Mouse (Mus musculus): ENCODE measurements around the gene Ankar.
A peak's percentile ranks its signal among the peaks of the same experiment; 100 is the strongest.

Gene Ankar

DNA sequence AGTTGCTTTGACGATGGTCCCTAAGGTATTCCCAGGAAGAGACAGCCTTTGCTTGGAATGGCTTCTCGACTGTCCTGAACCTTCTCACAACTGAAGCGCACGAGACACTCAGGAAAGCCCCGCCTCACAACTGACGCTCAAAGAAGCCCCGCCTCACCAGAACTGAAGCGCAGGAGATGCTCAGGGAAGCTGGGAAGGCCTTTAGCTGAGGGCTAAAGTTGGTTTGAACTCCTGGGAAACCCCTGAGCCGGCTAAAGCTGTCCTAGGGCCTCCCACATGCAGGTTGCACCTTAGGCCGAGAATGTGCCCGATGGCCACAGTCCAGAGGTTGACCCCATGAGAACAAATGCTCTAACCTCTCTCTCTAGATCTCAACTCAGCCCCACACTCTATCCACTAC, at the start of gene Ankar:
TSS of gene Ankar (minus strand) at position 101 of the 400 bp plus-strand sequence.
- no peak for DNase-seq

DNA sequence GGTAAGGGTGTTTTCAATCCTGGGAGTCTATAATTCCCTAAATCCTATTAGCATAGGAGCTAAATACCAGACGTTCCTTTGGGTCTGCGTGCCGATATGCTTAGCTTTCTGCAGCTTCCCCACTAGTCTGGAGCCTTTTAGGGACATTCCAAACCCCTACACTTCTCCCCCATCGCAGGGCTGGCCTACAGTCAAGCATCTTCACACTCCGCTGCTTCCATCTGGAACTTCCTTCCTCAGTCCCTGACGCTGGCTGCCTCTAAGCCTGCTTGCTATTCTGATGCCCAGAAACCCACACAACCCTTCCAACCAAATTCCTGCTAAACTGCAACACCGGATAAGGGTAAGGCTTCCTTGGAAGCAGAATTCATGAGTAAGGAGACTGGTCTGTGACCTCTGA, 46.0 kb upstream of the Ankar start:
- no peak for DNase-seq

DNA sequence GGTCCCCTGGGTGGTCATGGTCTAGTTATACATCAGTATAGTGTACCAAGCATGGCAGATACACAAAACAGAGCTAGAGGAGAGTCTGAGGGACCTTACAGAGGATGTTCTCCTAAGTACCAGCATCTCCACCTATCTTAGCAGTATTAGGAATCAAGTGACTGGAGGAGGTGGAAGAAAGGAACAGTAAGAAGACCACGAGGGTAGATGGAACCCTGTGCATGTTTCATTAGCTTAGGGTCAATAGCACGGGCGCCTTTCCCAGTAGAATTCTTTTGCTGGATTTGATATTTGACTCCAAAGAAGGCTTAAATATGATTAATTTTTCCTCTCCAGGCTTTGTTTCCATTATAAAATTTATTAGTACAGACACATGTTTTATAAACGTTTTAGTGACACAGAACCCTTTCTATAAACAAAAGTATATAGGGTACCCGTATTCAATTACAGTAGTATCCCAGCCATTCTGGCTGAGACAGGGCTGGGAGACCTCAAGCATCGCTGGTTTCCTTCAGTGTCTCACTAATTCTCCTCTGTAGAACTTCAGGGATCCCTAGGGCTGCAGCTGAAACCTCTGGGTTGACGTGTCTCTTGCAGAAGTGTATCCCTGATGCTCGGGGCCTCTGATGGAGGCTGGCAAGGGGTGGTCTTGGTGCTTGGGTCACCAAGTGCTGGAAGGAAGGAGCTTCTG, 44.6 kb upstream of the Ankar start:
- no peak for DNase-seq

DNA sequence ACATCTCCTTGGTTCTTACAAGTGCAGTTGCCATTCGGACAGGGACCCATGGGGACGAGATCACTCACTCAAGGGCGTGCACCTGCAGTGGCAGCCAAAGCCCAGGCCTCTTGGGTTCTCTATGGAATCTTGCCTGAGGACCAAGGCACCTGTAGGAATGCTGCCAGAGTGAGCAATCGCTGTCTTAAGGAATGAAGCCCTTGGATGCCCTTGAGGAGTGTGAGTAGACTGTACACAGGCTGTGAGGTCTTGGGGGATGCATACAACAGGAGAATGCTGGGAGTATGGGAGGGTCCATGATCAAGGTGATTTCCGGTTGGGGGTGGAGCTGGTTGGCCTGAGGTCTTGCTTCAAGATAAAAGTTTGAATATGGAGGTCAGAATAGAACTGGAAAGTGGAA, 41.0 kb upstream of the Ankar start:
- DNase-seq = no peak

DNA sequence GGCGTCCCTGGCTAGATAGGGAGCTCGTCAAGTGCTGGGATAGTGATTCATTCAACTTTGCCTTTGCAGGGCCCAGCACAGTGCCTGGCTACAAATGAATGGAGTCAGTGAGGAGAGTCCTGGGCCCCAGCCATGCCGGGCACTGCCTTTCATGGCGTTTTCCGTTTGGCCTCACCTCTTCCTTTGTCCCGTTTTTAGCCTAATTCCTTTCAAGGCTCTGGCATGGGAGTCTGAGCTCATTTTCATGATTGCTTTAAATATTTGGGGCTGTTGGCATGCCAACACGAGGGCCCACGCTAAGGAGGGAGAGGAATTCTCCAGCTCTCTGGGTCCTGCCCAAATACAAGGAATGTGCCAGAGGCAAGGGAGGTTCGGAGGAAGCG, 39.3 kb upstream of the Ankar start:
- DNase-seq = no peak

DNA sequence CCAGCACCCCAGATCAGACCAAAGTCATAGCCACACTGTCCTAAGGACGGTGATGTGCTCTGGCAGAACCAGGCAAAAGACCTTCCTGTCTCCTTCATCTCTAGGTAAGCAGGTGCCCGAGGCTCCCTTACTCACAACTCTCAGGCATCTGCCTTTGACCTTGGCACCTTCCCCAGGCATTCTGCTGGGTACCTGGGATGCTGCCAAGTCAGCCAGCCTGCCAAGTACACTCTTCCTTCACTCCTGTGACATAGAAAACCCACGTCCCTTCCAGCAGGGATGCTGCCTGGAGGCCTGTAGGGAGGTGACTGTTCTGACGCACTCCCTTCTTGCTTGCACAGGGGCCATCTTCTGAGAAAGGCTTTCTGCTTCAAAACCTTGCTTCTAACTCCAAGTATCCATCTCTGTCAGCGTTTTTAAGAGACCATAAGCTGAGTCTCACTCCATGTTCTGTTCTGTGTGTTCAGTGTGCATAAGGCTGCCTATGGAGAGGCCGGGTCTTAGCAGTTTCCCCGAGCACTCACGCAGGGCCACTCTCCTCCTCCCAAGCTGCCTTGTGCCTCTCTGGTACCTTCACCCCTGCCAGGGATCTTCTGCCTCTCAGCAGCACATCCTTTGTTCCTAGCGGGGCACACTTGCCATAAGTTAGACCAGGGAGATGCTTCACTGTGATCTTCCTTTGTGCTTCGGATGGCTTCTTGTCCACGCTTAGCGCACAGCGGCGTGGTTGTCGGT, 38.7 kb upstream of the Ankar start:
- no peak for DNase-seq

DNA sequence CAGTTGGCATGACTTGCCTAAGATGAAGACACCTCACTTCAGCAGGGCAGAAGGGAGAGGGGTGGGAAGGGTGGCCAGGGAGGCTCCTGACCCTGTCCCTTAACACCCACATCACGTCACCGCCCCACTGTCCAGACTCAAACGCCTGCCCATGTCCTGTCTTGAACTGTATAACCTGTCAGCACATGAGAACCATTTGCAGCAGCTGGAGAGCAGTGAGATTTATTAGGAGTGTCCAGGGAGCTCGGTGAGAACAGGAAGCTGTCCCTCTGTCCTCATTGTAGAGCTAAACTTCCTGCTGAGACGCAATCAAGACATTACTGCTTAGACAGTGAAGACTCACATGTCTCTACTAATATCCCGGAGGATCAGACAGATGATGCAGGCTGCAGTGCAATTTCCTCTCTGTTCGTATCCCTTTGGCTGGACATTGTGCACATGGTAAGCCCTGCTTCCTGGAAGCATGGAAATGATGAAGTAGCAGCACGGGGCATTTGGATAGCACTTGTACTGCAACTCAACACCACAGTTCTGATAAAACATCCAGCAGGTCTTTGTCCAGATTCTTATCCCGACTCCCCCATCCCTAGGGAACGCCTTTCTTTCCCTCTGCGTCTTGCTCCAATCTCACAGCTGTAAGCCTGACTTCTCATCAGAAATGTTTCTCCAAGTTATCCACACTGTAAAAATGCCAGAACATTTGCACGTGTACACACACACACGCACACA, 36.2 kb upstream of the Ankar start:
- DNase-seq = no peak

DNA sequence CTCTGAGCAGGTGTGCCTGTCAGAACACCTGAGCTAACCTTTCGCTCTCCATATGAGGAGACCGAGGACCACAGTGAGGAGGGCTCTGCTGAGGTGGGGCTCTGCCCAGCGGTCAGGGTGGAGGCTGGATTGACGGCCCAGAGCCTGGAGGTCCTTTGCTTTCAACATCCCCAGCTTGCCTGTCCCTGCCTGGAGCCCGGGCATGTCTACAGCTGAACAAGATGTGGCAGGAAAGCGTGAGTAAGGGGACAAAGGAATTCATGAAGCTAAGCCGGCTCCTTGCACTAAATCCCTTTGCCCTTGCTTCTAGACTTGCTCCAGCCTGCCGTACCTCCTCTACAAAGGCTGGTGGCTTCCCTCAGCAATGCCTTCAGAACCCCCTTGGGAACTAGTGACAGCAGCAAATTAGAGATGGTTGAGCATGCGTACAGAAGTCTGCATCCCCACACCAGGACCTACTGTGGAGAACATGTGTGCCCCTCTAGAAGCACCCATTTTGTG, 32.9 kb upstream of the Ankar start:
- no peak for DNase-seq

DNA sequence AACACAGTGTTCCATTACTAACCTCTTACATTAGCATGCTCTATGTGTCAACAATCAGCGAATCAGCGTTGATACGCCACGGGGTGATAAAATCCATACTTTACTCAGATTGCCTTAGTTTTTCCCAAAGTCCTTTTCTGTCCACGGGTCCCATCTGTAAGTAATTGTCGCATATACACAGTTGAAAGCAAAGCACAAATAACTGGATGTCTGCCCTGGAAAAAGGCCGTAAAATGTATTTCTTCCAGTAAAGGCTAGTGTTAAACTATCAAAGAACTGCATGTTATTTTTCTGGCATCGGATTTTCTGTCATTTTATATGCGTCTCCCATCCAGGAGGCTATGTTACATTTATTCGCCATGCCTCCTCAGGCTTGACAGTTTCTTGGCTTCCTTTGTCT, 29.7 kb upstream of the Ankar start:
- DNase-seq = no peak

DNA sequence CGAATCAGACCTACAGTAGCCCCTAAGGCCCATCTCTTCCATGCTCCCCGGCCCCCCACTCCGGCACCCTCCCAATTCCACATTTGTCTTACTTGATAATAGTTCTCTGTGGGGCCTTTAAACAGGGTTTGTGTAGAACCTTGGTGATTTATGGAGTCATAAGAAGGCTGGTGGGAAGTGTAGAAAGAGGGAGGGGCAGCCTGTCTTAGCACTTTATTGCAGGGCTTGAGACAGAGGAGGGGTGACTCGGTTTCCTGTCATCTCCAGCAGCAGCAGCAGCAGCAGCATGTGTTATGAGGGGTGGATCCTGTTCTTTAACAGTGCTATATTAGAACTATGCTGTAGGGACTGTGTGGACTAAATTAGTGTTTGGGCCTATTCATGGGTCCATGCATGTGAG, 28.4 kb upstream of the Ankar start:
- no peak for DNase-seq

DNA sequence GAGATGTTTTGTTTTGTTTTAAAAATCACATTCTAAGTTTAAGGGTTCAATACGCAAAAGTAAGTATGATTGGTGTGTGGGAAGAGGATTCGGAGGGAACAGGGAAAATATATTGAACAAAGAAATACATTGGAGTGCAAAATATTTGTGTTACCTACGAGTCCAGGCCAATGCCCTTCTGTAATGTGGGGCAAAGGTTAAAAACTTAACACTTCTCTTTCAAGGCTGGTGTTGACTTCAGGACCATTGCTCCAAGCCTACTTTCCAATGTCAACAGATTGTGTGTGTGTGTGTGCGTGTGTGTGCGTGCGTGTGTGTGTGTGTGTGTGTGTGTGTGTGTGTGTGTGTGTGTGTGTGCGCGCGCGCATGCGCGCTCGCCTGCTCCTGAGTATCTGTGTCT, 25.6 kb upstream of the Ankar start:
- no peak for DNase-seq

DNA sequence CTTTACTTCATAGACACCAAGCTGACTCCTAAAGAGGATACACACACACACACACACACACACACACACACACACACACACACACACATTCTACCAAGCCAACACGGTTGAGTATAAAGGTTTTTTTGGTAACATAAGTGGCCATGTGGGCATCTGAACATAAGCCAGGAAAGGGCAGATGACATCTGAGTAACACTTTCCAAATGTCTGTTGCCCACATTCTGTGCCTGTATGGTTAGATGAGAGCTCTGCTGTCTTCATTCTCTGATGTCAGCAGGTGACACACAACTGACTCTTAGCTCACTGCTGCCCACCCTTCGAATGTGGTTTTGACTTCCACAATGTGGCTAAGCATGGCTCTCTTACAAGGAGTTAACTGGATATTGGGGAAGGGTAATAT, 24.0 kb upstream of the Ankar start:
- DNase-seq = no peak

DNA sequence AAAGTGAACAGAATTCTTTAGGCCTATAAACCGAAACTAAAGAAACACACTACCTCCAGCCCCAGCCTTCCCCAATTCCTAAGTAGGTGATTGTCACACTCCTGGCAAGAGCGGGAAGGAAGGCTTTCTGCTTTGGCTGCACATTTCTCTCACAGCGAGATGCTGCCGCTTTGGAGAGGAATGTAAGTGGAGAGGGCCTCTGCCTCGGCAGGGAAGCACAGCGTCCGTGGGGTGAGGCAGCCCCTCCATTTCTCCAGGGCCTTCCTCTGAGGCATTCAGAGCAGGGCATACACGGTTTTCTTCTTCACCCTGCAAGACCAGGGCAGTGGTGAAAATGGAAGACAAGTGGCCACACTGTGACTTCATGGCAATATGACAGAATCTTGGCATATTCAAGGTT, 22.3 kb upstream of the Ankar start:
- DNase-seq = no peak

DNA sequence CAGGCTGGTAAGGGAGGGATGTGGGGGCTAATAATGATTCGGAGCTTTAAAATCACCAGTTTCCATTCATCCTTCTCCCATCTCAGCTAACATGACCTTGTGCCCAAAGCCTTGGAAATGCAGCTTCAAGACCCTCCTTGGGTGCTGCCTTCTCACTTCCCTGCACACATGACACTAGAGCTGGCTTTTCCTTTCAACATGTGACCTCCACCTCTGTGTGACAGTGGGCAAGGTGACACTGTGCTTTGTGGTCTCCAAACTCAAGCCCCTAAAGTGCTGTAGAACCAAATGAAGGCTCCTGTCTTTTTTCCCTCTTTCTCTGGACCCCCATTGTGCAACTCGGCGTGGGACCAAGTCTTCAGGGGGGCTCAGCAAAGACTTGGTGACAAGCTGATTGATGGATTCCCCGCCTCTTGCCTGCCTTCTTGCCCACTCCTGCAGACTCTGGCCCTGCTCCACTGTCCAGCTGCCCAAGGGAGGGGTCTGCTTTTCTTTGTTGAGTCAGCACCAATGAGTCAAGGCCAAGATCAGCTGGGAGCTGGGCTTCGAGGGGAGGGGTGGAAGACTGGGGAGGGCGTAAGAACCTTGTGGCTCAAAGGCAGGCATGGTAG, 19.8 kb upstream of the Ankar start:
- DNase-seq = no peak

DNA sequence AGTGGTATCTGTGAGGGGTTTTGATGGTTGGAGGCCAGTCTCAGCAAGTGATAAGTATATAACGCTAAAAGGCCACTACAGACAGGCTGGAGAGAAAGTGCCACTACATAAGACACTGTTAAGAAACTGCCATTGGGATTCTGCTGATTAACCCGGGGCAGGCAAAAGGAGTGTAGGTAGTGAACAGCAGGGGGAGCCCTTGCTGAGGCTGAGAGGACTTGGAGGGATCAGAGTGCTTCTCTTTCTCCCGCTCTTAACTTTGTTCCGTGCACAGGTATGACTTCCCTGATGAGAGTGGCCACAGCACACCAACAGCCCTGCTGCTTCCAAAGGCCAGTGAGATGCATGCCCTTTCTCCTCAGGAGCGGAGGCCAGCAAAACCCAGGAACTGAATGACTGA, 18.5 kb upstream of the Ankar start:
- peak; percentile 64 for DNase-seq

DNA sequence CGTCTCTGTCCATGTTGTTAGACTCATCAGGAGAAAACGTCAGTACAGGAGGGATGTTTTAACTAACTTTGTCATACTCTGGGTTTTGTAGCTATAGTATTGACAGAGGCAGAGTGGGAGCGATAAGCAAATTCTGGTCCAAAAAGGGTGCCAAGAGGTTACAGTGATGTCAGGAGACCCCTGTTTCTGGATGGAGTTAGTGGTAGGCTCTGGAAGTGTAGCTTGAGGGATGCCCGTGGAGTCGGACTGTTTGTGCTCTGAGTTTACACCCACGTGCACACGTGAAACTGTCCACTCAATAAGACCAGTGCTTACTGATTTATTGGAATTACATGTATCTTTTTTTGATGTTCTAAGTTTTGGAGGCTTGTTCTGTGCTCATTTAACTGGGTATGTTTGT, 17.2 kb upstream of the Ankar start:
- no peak for DNase-seq

DNA sequence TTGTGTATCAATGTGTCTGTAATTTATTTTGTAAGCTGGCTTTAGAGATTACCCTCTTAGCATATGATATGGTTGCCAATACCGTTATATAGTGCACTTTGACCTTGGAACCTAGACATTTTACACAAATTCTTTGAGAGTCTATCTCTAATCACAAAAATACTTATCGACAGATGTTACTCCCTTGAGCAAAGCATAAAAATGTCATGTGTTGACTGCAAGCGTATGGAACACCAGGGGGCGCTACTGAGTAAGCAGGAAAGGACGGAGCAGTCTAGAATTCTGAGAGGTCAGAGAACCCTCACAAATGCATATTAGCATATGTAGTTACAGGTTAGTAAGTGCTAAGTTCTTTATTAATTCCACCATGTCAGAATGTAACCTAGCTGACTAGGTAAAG, 16.5 kb upstream of the Ankar start:
- DNase-seq = peak; percentile 87

DNA sequence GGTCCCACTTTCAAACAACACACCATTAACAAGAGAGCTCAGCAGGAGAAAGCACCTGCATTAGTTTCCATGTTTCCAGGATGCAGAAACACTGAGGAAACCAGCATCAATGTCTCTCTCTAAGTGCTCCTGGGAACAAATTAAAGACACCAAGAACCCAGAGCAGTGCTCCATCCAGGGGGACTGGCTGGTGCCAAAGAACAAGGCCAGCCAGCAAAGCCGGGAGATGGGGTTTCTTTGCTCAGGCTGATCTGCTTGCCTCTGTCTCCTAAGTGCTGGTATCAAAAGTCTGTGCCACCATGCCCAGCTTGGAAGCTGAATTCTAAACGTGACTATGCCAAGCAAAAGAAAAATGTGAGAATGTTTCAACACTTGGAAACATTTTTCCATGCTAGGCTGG, 16.0 kb upstream of the Ankar start:
- DNase-seq = no peak

DNA sequence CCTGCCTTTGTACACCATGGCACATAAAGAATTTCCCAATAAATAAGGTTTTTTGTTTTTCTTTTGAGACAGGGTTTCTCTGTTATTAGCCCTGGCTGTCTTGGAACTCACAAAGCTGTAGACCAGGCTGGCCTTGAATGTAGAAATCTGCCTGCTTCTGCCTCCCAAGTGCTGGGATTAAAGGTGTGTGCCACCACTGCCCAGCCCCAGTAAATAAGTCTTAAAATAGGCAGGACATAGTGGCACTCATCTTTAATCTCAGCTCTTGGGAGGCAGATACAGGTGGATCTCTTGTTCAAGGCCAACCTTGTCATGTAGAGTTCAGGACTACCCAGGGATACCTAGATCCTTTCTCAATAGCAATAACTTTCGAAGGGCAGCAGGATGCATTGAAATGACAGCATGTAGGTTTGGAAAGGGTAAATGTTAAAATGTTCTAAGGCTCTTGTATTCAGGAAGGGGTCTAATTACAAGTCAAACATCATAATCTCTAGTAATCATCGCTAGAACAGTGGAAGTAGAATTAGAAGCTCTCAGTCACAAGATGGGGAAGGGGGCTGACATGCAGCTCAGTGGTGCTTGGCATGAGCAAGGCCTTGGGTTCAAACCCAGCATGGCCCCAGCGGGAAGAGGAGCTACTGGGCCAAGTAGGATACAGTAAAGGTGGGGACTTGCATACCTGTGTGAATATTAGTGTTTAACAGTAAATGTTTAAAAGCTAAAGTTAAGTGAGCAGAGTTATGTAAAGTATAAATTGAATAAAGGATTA, 15.4 kb upstream of the Ankar start:
- no peak for DNase-seq

DNA sequence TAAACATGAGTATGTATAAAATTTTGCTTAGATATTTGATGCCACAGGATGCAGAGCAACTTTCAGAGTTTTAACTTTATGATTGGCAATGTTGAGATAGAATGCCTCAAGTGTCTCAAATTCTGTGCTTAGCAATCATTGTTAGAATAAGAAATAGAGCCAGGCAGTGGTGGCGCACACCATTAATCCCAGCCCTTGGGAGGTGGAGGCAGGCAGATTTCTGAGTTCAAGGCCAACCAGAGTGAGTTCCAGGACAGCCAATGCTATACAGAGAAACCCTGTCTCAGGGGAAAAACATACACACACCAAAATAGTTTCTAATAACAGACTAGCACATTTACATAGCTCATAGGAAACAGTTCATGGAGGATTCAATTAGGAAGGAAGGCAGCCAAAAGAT, 14.7 kb upstream of the Ankar start:
- DNase-seq = no peak

DNA sequence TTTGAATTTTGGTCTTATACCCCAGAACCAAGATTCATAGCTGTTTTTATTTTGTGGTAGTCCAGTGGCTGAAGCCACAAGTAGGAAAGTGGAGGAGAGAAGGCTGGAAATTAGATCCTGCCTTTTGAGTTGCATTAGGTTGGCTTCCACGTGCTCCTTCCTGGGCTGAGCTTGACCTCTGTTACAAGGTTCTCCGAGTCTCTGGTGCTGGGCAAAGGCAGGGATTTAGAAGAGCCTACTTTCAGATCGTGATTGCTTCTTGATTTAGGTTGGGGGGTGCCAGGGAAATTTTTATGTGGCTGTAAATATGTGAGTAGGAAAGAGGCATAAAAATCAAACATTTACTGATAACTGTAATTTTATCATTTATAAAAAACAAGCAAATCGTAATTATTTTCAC, 14.2 kb upstream of the Ankar start:
- DNase-seq = no peak

DNA sequence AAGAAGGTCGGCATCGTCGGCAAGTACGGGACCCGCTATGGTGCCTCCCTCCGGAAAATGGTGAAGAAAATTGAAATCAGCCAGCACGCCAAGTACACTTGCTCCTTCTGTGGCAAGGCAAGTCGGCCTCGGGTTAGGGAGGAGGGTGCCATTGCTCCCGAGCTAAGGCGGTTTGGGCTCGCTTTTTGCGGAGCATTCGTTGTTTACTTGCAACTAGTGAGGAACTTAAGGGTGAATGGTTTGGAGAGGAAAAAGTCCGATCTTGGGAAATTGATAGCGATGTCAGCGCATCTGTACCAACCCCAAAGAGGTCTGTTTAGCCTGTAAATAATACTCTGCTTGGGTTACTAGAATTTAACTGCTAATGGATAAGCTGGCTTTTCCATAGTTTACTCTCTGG, 11.3 kb upstream of the Ankar start:
- DNase-seq = no peak

Measured in thymus, postnatal 4 days (tissue).